Mouse (Mus musculus): ENCODE results near the gene Ldlrad3.

- TF ChIP-seq CTCF (IDR thresholded peaks at IDR 0.05; ENCODE audit: low read depth, low read length): no peak
- no peak for TF ChIP-seq POLR2A (IDR thresholded peaks at IDR 0.05; ENCODE audit: borderline replicate concordance, low read depth, low read length)
These were observed 182.4 kb downstream of the Ldlrad3 start for GRCm38 (mm10) chr2:102003776-102004264.
